15 mouse cellular contexts compared by ENCODE assay signal in genomic region chr17:8841897-8842540, GRCm38 (mm10).
DNase-seq lines count a peak whose midpoint lies in the region; ATAC-seq lines count a peak whose summit lies in the region.
"Had no signal": no experiment of that assay in that cellular context is flagged by ENCODE, and none has a peak within 500 bp of the region (broad histone marks: within the 10 kb centered on the region; RNA-seq: fewer than 3 reads in every experiment).

No protein-coding gene starts in this region.

- DNase-seq in forebrain, embryonic 10.5 days (ENCODE audit: extremely low spot score, low spot score): no peak
- peak; percentile 5 for DNase-seq in liver
- no peak for DNase-seq in liver, embryonic 11.5 days (ENCODE audit: low spot score)
- DNase-seq in cerebellum, postnatal 14 days: peak; percentile 53 to 63
- DNase-seq in kidney, postnatal 10 days: peak; percentile 25
- no peak for DNase-seq in gastrocnemius, postnatal 36 days
- no peak for DNase-seq in right cerebral cortex, postnatal 4 days
- DNase-seq: adrenal gland, adult 8-10 months; gastrocnemius, postnatal 14 days; liver, postnatal 0 days; lung, postnatal 4 days had no signal

- peaks cover 36% of the 10 kb centered on the region for H3K4me1 ChIP-seq in forebrain, embryonic 10.5 days
- peaks cover 43% of the 10 kb centered on the region for H3K4me1 ChIP-seq in forebrain, embryonic 15.5 days
- H3K4me1 ChIP-seq in liver, embryonic 11.5 days (replicated peaks; ENCODE audit: control insufficient read depth, insufficient read depth, low read length): no peaks in the 10 kb centered on the region; the same call in 1 of the 2 replicates
- H3K4me1 ChIP-seq: embryonic facial prominence, embryonic 12.5 days had no signal

- H3K9me3 ChIP-seq in forebrain, embryonic 10.5 days: no peaks in the 10 kb centered on the region
- H3K9me3 ChIP-seq in forebrain, embryonic 15.5 days: no peaks in the 10 kb centered on the region
- no peaks in the 10 kb centered on the region for H3K9me3 ChIP-seq in liver, embryonic 11.5 days (ENCODE audit: control insufficient read depth, low read length)
- H3K9me3 ChIP-seq: embryonic facial prominence, embryonic 12.5 days; heart, embryonic 12.5 days; limb, embryonic 12.5 days had no signal

- H3K9ac ChIP-seq in forebrain, embryonic 15.5 days (replicated peaks): no peak overlapping the region
- no peak overlapping the region for H3K9ac ChIP-seq in liver, embryonic 11.5 days (ENCODE audit: low read depth, low read length)
- H3K9ac ChIP-seq: embryonic facial prominence, embryonic 12.5 days; heart, embryonic 12.5 days; limb, embryonic 12.5 days; liver, postnatal 0 days had no signal

- no peaks in the 10 kb centered on the region for H3K36me3 ChIP-seq in forebrain, embryonic 10.5 days (replicated peaks)
- no peaks in the 10 kb centered on the region for H3K36me3 ChIP-seq in forebrain, embryonic 15.5 days
- no peaks in the 10 kb centered on the region for H3K36me3 ChIP-seq in liver, embryonic 11.5 days (ENCODE audit: control insufficient read depth, insufficient read depth, low read length)
- H3K36me3 ChIP-seq: embryonic facial prominence, embryonic 12.5 days; heart, embryonic 12.5 days; limb, embryonic 12.5 days had no signal

- H3K27me3 ChIP-seq in forebrain, embryonic 10.5 days (ENCODE audit: poor library complexity, severe bottlenecking): no peaks in the 10 kb centered on the region
- no peaks in the 10 kb centered on the region for H3K27me3 ChIP-seq in forebrain, embryonic 15.5 days
- H3K27me3 ChIP-seq in liver, embryonic 11.5 days (replicated peaks; ENCODE audit: control insufficient read depth, insufficient read depth, low read length): no peaks in the 10 kb centered on the region
- H3K27me3 ChIP-seq: embryonic facial prominence, embryonic 12.5 days; limb, embryonic 12.5 days had no signal

- H3K4me3 ChIP-seq in forebrain, embryonic 10.5 days: no peak overlapping the region
- no peak overlapping the region for H3K4me3 ChIP-seq in forebrain, embryonic 15.5 days
- H3K4me3 ChIP-seq in liver, embryonic 11.5 days (ENCODE audit: low read depth, low read length): no peak overlapping the region
- H3K4me3 ChIP-seq: embryonic facial prominence, embryonic 12.5 days; heart, embryonic 12.5 days; limb, embryonic 12.5 days had no signal

- ATAC-seq in forebrain, embryonic 15.5 days (replicated peaks): no peak
- ATAC-seq in liver, embryonic 11.5 days (replicated peaks; ENCODE audit: low FRiP score): no peak
- ATAC-seq: liver, postnatal 0 days had no signal

- 81% methylated on average over 8 of the region's 8 CpGs for WGBS in forebrain, embryonic 10.5 days
- 61% methylated on average over 8 of the region's 8 CpGs for WGBS in forebrain, embryonic 15.5 days
- 39% methylated on average over 8 of the region's 8 CpGs for WGBS in liver, embryonic 11.5 days

- 0 out of 2 replicates have a peak overlapping the region, but pooled peaks have one; percentile 30 for H3K27ac ChIP-seq in forebrain, embryonic 10.5 days
- H3K27ac ChIP-seq in forebrain, embryonic 15.5 days (replicated peaks): no peak overlapping the region
- no peak overlapping the region for H3K27ac ChIP-seq in liver, embryonic 11.5 days (ENCODE audit: low read depth, low read length)
- H3K27ac ChIP-seq: embryonic facial prominence, embryonic 12.5 days; limb, embryonic 12.5 days had no signal

- intact Hi-C loops in gastrocnemius, postnatal 36 days (cut with DNase I): no loop called here

- H3K4me2 ChIP-seq in forebrain, embryonic 15.5 days (replicated peaks): no peak overlapping the region
- no peak overlapping the region for H3K4me2 ChIP-seq in liver, embryonic 11.5 days
- H3K4me2 ChIP-seq: embryonic facial prominence, embryonic 12.5 days; heart, embryonic 12.5 days; limb, embryonic 12.5 days had no signal

Comparison
In these comparisons a context has a peak if more than half of its experiments do, and no peak if none do; other contexts are left out.
1. DNase-seq: peak in liver (single experiment), cerebellum, postnatal 14 days (2 of 2) and kidney, postnatal 10 days (single experiment); none in forebrain, embryonic 10.5 days (single experiment), liver, embryonic 11.5 days (single experiment), gastrocnemius, postnatal 36 days (0 of 2) and right cerebral cortex, postnatal 4 days (single experiment).